Mouse (Mus musculus) brain, adult 2 months (tissue): ENCODE data around the gene Cyp2t4.

Source experiments
- DNase-seq: peaks from one replicate; pipeline ENCODE4 v3.0.0; 2011; ENCODE audit warnings: low read depth, low spot score

Cyp2t4 gene

DNA sequence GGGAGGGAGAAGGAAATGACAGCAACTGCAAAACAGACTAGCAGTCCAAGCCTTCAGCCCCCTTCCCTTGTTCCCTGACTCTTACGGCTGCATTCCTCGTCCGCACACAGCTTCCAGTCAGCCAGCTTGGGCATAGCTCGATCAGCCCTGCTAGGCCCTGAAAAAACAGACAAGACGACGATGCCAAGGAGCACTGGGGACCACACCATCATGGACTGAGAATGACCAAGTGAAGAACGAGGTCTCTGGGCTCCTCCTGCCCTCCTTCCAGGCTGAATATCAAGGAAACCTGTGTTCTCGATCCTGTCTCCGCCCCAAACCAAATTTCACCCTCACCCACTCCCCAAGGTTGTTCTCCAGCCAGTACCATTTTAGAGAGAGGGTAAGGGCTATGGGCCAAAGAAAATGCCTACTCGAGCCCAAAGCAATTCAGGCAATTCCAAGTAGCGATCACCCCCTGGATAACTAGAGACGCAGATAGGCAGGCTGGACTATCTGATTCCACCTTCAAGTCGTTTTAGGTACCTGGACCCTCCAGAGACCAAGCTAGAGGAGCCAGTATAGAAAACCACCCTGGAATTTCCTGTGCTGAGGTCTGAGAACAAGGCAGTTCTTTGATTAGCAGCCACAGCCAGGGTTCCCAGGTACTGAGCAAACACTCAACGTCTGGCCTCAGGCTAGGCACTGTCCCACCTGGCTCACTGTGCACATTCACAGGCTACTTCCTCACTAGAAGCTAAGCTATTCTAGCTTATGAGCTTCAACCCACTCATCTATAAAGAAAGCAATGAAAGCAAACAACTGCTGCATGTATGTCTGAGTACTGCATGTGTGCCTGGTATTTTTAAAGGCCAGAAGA lies 27.6 kb downstream of the Cyp2t4 start, which contains the start of the genes Gm21983 and Mia:
Gm21983 (minus strand) TSS at position 250 of the 859 bp plus-strand sequence.
Mia (minus strand) TSS at position 321 of the 859 bp plus-strand sequence.
- DNase-seq, result no peak

DNA sequence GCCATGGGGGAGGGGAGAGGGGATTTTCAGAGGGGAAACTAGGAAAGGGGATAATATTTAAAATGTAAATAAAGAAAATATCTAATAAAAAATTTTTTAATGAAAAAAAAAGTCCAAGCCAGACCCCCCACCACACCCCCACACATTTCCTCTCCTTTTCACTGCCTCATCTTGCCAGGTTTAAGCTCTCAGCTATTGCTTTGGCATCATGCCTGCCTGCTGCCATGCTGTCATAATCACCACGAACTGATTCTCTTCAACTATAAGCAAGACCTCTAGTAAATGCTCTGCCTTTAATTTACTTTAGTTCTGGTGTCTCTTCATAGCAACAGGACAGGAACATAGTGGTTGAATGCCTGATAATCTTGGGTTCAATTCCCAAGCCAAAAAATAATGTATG lies 29.0 kb downstream of the Cyp2t4 start:
- DNase-seq, result no peak

DNA sequence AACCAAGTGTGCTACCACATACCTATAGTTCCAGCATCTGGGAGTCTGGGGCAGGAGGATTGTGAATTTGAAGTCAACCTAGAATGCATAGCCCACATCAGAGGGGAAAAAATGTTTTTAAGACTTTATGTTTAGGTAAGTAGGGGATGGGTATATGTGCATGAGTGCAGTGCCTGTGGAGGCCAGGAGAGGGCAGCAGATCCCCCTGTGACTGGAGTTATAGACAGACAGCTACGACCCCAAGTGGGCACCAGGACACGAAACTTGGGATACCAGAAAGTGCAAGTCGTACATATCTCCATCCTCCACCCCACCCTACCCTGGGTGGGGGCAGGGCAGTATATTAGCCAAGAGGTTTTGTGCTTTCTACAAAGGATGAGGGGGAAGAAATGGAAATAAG lies 31.4 kb downstream of the Cyp2t4 start:
- DNase-seq, result peak; percentile 34

DNA sequence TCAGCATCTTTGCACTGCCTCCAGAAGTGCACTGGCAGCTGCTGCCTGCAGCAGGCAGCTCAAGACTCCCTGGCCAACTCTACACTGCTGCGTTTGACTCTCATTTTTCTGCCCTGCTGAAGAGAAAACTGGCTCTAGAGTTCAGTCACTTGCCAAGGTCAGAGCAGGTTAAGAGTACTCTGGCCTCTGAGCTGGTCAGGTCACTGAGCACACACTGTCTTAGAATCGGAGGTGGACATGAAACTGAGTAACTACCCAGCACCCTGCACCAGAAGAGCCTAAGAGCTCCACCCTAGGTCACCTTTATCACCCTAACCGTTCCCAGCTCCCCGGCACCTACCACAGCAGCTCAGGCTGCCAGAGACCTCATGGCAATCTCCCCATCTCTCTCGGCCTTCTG lies 32.5 kb downstream of the Cyp2t4 start:
- no peak for DNase-seq

DNA sequence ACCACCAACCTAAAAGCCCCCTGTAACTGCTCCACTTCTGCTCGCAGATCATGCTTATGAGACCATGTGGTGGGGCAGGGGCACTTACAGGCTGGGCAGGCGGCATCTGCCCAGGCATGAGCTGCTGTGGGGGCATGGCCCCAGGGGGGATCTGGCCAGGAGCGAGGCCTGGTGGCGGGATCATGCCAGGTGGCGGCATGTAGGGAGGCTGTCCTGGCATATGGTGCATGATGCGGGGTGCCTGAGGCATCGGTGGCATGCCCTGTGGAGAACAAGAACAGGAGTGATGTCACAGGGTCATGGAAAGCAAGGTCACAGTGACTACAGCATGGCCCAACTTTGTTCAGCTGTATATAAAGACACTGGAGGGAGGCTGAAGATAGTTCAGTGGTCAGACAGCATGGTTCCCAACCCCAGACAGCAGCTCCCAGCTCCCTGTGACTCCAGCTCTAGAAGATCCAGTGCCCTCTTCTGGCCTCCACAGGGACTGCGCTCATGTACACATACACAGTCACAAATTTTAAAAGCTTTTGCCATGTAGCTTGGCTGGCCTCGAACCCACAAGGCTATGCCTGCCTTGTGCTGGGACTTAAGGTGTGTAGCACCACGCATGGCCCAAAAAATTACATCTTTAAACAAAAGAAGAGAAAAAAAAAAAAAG lies 35.9 kb downstream of the Cyp2t4 start:
- DNase-seq, result no peak

DNA sequence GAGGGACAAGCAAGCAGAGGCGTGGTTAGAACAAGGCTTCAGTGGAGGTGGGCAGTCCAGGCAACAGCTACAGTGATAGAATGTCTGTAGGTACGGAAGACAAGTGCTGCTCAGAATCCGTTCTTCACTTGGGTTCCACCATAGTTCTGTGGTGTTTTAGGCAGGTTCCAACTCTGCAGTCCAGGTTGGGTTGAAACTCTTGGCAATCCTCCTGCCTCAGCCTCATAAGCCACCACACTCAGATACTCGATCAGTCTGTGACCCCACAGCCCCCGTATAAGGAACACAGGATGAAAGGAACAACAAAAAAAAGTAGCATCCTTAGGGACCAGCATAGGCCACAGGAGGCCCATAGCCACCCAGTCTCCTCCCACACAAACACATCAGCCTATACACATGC lies 38.9 kb downstream of the Cyp2t4 start:
- no peak for DNase-seq

DNA sequence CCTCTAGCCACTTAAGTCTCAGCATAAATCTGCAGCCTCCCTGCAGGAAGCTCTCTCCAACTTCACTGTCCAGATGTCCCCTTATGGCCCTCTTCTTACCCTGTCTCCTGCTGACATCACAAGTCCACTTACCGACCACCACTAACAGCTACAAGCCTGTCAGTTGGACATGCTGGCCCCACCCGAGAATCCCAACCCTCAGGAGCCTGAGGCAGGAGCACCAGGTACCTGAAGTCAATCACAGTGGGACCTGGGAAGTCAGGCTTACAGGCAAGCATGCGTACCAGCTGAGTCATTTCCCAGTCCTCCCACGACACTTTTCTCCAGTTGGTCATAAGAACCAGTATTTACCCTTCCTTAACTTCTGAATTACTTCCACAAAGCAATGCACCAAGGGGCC lies 40.2 kb downstream of the Cyp2t4 start:
- peak; percentile 31 for DNase-seq

DNA sequence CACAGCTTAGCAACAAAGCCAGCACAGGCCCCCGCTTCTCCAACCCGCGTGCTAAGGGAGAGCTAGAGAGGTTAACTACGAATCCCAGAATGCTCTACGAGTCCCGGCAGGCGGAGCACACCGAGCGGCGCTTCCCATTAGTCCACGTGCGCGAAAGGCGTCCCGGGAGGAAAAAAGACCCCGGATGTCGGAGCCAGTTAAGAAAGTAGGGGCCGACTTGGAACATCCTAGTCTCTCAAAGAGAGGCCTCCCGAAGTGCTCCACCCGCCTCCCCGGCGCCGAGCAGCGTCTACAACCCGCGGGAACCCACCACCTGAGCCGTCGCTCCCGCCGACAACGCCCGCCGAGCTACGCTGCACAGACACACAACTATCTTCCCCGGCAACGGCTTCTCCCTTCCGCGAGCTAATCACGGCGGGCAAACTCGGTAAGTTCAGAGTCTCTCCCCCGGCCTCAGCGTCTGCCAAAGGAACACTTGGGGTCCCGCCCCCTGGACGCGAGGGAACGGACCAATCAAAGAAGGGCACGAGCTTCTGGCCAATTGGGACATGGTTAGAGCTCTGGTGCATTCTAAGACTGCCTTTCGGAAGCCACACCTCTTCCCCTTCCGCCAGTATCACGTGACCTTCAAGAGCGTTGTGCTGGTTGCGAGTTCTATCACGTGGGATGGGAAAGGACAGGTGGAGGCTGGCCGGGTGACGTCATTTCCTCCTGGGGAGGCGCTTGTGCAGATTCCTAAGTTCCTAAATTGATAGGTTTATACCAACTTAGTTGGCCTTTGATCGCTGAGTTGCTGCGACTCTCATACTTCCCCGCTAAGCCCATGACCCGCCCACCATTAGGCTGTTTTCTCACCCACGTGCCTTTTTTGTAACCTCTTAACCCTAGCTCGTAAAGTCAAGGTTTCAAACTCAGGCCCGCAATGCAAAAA lies 42.4 kb downstream of the Cyp2t4 start, which contains the start of the genes BC024978 and Snrpa:
BC024978 (plus strand) TSS at position 101 of the 931 bp plus-strand sequence.
Snrpa (minus strand) TSS at position 591 of the 931 bp plus-strand sequence.
- peak; percentile 100 for DNase-seq

DNA sequence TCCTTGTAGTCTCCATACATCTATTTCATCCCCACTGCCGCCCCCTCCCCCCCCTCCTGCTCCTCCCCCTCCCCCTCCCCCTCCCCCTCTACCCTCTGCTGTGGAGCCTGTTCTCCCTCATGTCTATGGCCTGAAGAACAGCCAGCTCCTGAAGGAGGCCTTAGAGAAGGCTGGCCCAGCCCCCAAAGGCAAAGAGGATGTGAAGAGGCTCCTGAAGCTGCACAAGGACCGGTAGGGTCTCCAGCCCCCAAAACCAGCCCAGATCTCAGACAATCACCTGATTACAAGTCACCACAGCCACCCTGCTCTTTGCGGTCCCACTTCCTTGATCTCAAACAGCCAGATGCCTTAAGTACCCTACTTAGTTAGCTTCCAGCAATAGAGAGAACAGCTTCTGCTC lies 43.6 kb downstream of the Cyp2t4 start:
- no peak for DNase-seq

DNA sequence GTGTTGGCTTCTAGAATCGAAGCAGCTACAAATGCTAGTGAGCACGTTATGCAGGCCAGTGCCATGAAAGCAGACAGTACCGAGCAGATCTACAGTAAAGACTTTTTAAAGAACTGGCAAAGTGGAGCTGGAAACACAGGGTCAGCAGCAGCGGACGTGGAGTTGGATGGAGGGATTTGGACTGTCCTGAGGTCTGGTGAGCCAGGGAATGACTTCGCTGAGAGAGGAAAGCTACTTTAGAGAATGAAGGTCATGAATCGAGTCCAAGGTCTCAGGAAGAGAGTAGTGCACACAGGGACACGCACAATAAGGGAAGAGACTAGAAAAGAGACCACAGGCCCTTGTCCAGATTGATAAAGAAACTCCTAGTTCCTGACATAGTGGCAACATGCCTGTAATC lies 44.1 kb downstream of the Cyp2t4 start:
- no peak for DNase-seq

DNA sequence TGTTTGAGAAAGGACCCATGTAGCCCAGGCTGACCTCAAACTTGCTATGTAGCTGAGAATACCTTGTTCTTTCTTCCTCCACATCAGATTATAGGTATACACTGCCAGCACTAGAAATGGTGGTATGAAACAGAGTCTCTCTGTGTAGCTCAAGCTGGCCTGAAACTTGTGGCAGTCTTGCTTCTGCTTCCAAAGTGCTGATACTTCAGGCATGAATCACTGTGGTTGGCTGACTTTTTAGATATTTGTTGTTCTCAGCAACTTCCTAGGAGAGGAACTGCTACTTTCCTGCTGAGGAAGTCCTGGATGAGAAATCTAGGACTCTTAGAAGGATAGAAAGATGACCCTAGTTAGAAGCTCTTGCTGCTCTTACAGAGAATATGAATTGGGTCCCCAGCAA lies 44.8 kb downstream of the Cyp2t4 start:
- DNase-seq, result no peak

DNA sequence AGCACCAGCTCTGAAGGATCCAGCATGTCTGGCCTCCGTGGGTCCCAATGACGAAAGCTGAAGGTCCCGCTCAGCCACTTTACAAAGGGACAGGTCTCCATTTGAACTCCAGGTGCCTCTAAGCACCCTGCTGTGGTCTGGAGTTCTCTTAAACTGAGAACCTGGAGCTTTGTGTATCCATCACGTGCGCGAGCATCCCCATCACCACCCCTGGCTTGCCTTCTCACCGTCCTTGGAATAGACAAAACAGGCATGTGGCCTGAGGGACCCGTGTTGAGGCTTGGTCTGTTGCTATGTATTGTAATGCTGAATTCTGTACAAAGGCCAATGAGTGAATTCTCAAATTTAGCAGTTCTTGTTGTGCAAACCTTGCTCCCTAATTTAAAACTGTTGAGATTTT lies 45.3 kb downstream of the Cyp2t4 start:
- no peak for DNase-seq

DNA sequence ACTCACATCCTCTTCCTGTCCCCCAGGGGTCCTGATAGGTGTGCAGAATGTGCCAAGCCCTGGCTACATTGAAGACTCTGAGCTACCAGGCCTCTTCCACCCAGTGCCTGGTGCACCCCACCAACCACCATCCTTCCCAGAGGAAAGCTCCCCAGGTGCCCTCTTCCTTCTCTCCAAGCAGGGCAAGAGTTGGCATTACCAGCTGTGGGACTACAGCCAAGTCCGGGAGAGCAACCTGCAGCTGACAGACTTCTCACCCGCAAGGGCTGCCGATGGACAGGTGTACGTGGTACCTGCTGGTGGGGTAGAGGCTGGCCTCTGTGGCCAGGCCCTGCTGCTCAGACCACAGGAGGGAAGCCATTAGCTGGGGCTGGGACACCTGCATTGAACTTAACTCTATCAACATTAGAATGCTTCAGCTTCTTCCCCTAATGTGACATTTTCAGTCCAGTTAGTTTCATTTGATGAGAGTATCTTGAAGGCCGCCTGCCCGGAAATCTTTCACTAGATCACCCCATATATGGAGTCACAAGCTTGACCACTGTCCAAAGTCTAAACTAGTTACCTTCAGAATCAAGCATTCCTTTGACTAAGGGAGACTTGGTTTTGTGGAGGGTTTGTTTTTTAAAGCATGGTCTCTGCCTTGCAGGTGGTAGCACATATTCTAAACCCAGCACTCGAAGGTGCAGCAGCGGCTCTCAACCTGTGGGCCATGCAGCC lies 50.4 kb downstream of the Cyp2t4 start:
- peak; percentile 39 for DNase-seq
